Mouse (Mus musculus) left cerebral cortex, adult 2 months (tissue): ENCODE data around the gene Gm2001. TPM values are rescaled to one million over a fixed set of nuclear protein-coding genes. Genes with fewer than 3 reads are reported as not detected.
"Not testable (repeated sequence)": the region's sequence is repeated elsewhere in the genome, so short reads cannot be mapped to it uniquely, and the experiment has no call there.

Experiments
- DNase-seq, 2 experiments: peaks; one replicate each; pipeline ENCODE4 v3.0.0; 2021 to 2022; ENCODE audit warnings: low spot score in 2 of 2, mixed read lengths in 1 of 2; ENCODE audit errors: extremely low spot score in 1 of 2
- H3K27ac ChIP-seq: fragments of 200-600 bp; 2 replicates; pipeline ENCODE4 v1.8.1; 2022
- H3K4me3 ChIP-seq: fragments of 200-600 bp; 2 replicates; pipeline ENCODE4 v1.8.1; 2022
- intact Hi-C: fragments of 180-260 bp; cut with DNase I; formaldehyde crosslinking; loops from one replicate; pipeline ENCODE4 v1.15.1; 2025
- long read RNA-seq, 2 experiments: library from polyadenylated mRNA; stranded (forward); transcript quantifications; one replicate each; pipeline ENCODE4 v2.0.0; 2021; ENCODE audit warnings: borderline mapping rate in 2 of 2
- total RNA-seq, 2 experiments: library from RNA; stranded (reverse); gene quantifications; 2 replicates each; pipeline ENCODE4 v1.2.3; 2021

Gene Gm2001
- not detected for total RNA-seq
- long read RNA-seq, experiment 1 = 0 reads
- long read RNA-seq, experiment 2 = 0 reads

GRCm38 (mm10) chr12:87842239-87842638 is at the start of gene Gm2001:
Gm2001 (minus strand) TSS chr12:87842339.
- H3K27ac ChIP-seq, DNase-seq, intact Hi-C loops, H3K4me3 ChIP-seq: not testable (repeated sequence)

DNA sequence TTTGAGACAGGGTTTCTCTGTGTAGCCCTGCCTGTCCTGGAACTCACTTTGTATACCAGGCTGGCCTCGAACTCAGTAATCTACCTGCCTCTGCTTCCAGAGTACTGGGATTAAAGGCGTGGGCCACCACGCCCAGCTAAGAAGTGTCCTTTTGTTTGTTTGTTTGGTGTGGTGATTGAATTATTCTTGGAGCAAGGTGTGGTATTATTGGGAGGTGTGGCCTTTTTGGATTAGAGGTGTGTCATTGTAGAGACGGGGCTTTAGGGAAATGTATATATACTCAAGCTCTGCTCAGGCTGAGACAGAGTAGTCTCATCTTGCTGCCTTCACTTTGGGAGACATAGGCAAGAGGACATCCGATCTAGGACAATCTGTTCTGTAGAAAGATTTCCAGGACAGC is 31.6 kb upstream of the Gm2001 start, which contains the start of gene Gm2016:
TSS of gene Gm2016 (plus strand) at position 301 of the 400 bp plus-strand sequence.
- H3K4me3 ChIP-seq, H3K27ac ChIP-seq, DNase-seq, intact Hi-C loops: not testable (repeated sequence)

DNA sequence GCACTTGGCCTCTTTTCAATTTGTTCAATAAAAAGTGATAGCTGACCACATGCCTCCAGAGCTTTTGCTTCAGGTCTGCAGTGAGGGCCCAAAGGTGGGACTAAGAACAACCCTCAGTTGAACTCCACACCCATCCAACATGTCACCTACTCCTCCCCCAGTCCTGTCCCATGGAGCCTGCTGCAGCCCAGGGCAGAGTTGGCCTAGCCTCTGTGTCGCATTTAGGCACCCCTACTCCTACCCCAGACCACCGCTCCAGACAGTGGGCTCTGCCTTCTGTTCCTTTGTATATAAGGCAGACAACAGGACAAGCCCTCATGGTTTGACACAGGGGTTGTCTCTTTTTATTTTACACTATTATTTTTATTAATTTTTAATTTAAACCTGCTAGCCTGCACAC is 21.9 kb upstream of the Gm2001 start:
- H3K4me3 ChIP-seq, H3K27ac ChIP-seq, DNase-seq, intact Hi-C loops: not testable (repeated sequence)

DNA sequence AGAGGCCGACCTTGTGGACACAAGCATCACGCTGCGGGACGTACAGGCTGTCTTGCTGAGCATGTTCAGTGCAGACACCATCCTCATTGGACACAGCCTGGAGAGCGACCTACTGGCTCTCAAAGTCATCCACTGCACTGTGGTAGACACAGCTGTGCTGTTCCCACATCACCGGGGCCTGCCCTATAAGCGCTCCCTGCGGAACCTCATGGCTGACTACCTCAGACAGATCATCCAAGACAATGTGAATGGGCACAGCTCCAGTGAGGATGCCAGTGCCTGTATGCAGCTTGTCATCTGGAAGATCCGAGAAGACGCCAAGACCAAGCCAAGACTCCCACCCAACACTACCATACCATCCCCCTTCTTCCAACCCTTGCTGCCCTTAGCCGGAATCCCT is 21.5 kb upstream of the Gm2001 start:
- H3K27ac ChIP-seq, H3K4me3 ChIP-seq, intact Hi-C loops, DNase-seq: not testable (repeated sequence)

DNA sequence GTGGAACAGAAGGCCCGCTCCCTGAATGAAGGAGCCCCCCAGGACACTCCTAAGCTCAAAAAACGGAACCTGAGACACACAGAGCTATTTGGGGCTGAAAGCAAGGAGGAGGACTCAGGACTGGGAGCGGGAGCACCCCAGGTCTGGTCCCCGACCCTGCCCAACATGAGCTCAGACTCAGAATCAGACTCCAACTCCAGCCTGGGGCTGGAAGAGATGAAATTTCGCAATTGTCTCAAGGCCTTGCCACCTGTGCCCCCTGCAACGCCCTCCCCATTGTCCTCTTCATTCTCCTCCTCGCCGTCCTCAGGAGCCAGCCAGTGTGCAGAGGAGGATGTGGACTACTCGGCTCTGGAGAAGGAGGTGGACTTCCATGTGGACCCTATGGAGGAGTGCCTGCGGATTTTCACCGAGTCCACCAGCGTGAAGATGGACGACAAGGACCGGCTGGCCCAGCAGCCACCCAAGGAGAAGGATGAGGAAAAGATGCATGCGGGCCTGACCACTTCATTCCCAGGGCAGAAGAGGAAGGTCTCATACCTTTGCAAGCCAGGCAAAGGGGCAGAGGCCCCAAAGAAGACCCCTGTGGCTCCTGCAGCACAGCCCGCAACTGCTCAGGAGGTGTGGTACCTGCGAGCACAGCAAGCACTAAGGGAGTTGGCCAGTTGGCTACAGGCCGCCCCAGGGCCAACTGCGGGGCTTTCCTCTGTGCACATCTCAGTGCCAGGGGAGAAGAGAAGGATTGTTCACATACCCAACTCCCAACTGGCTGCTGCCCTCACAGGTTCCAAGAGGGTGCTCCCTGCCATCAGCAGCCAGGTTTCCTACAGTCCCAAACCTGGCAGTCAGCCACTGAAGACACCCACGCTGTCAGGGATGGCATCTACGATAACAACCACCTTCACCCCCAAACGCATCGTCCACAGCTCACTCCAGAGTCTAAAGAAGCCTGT is 19.9 kb upstream of the Gm2001 start:
- H3K4me3 ChIP-seq, intact Hi-C loops, H3K27ac ChIP-seq: not testable (repeated sequence)
- peak in 1 of 2 experiments; percentile 7 for DNase-seq

DNA sequence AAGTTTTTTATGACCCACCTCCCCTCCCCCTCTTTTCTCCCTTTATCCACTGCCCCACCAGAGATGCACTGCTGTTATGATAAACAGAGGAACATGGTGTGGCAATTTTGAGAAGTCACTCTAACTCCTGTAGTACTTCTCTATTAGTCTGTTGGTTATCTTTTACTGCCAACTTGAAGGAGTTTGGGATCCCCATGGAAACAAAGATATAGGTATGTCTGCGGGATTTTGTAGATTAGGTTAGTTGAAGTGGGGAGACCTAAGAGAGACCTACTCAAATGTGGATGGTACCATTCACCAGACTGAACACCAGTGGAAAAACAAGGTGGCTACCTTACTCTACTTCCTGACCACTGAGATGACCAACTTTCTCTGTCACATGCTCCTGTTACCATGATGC is 13.9 kb upstream of the Gm2001 start:
- intact Hi-C loops, H3K27ac ChIP-seq, DNase-seq, H3K4me3 ChIP-seq: not testable (repeated sequence)

DNA sequence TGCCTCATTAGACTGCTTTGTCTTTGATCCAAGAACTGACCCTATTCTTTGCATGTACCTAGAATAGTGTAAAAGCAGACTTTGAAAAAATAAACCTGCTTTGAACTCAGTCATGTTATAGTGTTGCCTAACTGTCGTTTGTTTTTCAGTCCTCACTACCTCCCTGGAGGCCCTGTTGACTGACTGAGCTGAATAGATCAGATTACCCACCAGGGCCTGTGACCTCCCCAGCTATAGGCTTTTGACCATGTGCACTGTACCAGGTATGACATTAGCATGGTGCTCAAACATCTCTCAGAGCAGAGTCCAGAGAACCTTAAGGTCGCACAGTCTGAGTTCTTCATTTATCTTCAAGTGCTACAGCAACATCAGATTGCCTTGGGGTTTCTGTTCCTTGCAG is 8.5 kb upstream of the Gm2001 start:
- intact Hi-C loops, H3K4me3 ChIP-seq, H3K27ac ChIP-seq, DNase-seq: not testable (repeated sequence)

- DNase-seq, H3K27ac ChIP-seq, intact Hi-C loops, H3K4me3 ChIP-seq: not testable (repeated sequence)
These were observed 25.9 kb downstream of the Gm2001 start, which contains the start of gene BB287469 for GRCm38 (mm10) chr12:87816277-87816676. BB287469 (plus strand) TSS chr12:87816577.

- H3K4me3 ChIP-seq, H3K27ac ChIP-seq, intact Hi-C loops, DNase-seq: not testable (repeated sequence)
These were observed 44.2 kb downstream of the Gm2001 start for GRCm38 (mm10) chr12:87797971-87798370.

- intact Hi-C loops = not testable (repeated sequence)
These were observed 46.9 kb downstream of the Gm2001 start, which contains the start of gene Gm21936 for GRCm38 (mm10) chr12:87795212-87795611. Gm21936 (plus strand) TSS chr12:87795512.

More at GRCm38 (mm10) chr12:87795212-87795611, 46.9 kb downstream of the Gm2001 start, which contains the start of gene Gm21936:
- not testable (repeated sequence) for H3K4me3 ChIP-seq, H3K27ac ChIP-seq, DNase-seq

Other genes starting within 250 kb of the Gm2001 start
- gene Oog1, start 239.7 kb downstream of the Gm2001 start, total RNA-seq = not detected
- not detected for gene Gm4027, start 223.5 kb downstream of the Gm2001 start, total RNA-seq
- not detected for gene Gm16381, start 197.7 kb downstream of the Gm2001 start, total RNA-seq
- gene Gm21319, start 66.6 kb downstream of the Gm2001 start, total RNA-seq = not detected
- gene Gm21936, start 46.8 kb downstream of the Gm2001 start, total RNA-seq = not detected
- not detected for gene BB287469, start 25.8 kb downstream of the Gm2001 start, total RNA-seq
- gene Gm2016, start 31.7 kb upstream of the Gm2001 start, total RNA-seq = not detected
- not detected for gene Gm2022, start 53.0 kb upstream of the Gm2001 start, total RNA-seq
- gene Gm2035, start 77.5 kb upstream of the Gm2001 start, total RNA-seq = not detected
- gene Gm2042, start 111.7 kb upstream of the Gm2001 start, total RNA-seq = not detected
- not detected for gene Gm2075, start 169.5 kb upstream of the Gm2001 start, total RNA-seq
- gene Gm6803, start 176.4 kb upstream of the Gm2001 start, total RNA-seq = not detected
- not detected for gene Gm2056, start 184.7 kb upstream of the Gm2001 start, total RNA-seq
- gene Gm16368, start 241.4 kb upstream of the Gm2001 start, total RNA-seq = not detected